Mouse (Mus musculus): ENCODE measurements around the gene Cntn5. TPM values are rescaled to one million over a fixed set of nuclear protein-coding genes. Genes with fewer than 3 reads are reported as not detected.

The Cntn5 gene
- total and polyA plus RNA-seq, 2 experiments from 2014 or later = 23.7 to 24.8 TPM

DNA sequence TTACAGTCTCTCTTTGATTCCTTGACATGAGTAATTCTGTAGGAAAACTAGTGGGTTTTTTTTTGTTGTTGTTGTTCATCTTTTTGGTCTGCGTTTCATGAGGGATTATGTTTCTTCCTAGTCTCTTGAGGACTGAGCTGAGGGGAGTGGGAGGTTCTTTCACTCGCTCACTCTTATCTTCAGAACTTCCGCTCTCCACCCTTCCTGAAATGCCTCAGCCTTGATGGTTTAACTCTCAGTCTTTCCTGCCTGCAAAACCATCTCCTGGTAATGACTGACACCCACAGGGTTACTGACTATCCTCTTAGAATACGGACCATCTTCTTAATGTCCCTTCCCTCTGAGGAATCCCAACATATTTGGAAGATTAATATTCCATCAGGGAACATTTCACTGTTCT, 382.0 kb downstream of the Cntn5 start:
- no peaks in the 10 kb centered on the region for H3K9me3 ChIP-seq (ENCODE audit: low read length)
- no peak overlapping the region for H3K9ac ChIP-seq (replicated peaks; ENCODE audit: low read length, poor library complexity, severe bottlenecking)
- TF ChIP-seq CTCF (IDR thresholded peaks at IDR 0.05) = no peak
- no peak for DNase-seq (ENCODE audit: low spot score)
- H3K4me2 ChIP-seq (ENCODE audit: low read depth, low read length, poor library complexity, severe bottlenecking) = no peak overlapping the region
- no peaks in the 10 kb centered on the region for H3K36me3 ChIP-seq (ENCODE audit: insufficient read depth, low read length)
- no peak overlapping the region for H3K27ac ChIP-seq (ENCODE audit: low read depth, low read length)
- H3K4me3 ChIP-seq (ENCODE audit: low read depth, low read length) = no peak overlapping the region
- 87% methylated on average over 4 of the region's 4 CpGs for WGBS
- ATAC-seq (ENCODE audit: low FRiP score) = no peak
- H3K4me1 ChIP-seq (ENCODE audit: insufficient read depth, low read length) = no peaks in the 10 kb centered on the region
- no peaks in the 10 kb centered on the region for H3K27me3 ChIP-seq (ENCODE audit: insufficient read depth, low read length)

DNA sequence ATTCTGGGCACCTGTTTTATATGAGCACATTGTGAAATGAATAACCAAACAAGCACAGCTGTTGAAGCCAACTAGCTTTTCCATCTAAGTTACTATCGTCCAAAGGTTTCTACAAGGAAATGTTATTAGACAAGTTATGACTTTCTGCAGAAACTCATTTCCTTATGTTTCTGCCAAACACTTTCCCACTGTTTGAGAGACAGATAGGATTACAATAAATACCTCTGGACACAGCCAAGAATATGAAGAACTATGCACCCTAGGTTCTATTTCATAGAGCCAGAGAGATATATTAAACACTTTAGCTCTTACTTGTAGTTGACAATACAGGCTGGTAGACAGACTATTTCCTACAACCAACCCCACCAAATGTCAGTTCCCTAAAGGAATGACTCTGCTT, 383.5 kb downstream of the Cntn5 start:
- WGBS = 93% methylated on average over 1 of the region's 1 CpGs
- no peak for TF ChIP-seq CTCF (IDR thresholded peaks at IDR 0.05)
- Histone ChIP-seq H3K27me3 (ENCODE audit: insufficient read depth, low read length) (no peaks in the 10 kb centered on the region), H3K9ac (replicated peaks; ENCODE audit: low read length, poor library complexity, severe bottlenecking) (no peak overlapping the region), H3K4me2 (ENCODE audit: low read depth, low read length, poor library complexity, severe bottlenecking) (no peak overlapping the region), H3K9me3 (ENCODE audit: low read length) (no peaks in the 10 kb centered on the region), H3K4me1 (ENCODE audit: insufficient read depth, low read length) (no peaks in the 10 kb centered on the region), H3K4me3 (ENCODE audit: low read depth, low read length) (no peak overlapping the region), H3K27ac (ENCODE audit: low read depth, low read length) (no peak overlapping the region), H3K36me3 (ENCODE audit: insufficient read depth, low read length) (no peaks in the 10 kb centered on the region)
- ATAC-seq (ENCODE audit: low FRiP score) (no peak), DNase-seq (ENCODE audit: low spot score) (no peak)

DNA sequence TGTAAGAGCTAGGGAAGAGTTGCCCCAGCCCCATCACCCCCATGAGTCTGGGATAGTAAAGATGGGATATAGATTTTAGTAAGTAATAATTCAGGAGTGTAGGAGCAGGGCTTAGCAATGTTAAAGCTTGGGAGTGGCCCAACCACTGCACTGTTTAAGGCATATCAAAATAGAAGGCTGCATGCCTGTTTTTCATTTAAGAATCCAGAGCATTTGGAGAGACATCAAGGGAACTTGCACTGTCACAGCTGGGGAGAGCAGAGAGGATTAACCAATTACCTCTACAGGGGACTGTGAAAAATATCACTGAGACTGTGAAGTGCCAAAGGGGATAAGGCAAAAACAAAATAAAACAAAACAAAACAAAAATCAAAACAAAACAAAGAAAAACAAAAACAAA, 412.3 kb downstream of the Cntn5 start:
- Histone ChIP-seq H3K27me3 (ENCODE audit: insufficient read depth, low read length) (no peaks in the 10 kb centered on the region), H3K4me1 (ENCODE audit: insufficient read depth, low read length) (no peaks in the 10 kb centered on the region), H3K27ac (ENCODE audit: low read depth, low read length) (no peak overlapping the region), H3K9ac (replicated peaks; ENCODE audit: low read length, poor library complexity, severe bottlenecking) (no peak overlapping the region), H3K4me2 (ENCODE audit: low read depth, low read length, poor library complexity, severe bottlenecking) (no peak overlapping the region), H3K9me3 (ENCODE audit: low read length) (no peaks in the 10 kb centered on the region), H3K36me3 (ENCODE audit: insufficient read depth, low read length) (no peaks in the 10 kb centered on the region), H3K4me3 (ENCODE audit: low read depth, low read length) (no peak overlapping the region)
- DNase-seq (ENCODE audit: low spot score) (no peak), ATAC-seq (ENCODE audit: low FRiP score) (no peak)
- no peak for TF ChIP-seq CTCF (IDR thresholded peaks at IDR 0.05)

DNA sequence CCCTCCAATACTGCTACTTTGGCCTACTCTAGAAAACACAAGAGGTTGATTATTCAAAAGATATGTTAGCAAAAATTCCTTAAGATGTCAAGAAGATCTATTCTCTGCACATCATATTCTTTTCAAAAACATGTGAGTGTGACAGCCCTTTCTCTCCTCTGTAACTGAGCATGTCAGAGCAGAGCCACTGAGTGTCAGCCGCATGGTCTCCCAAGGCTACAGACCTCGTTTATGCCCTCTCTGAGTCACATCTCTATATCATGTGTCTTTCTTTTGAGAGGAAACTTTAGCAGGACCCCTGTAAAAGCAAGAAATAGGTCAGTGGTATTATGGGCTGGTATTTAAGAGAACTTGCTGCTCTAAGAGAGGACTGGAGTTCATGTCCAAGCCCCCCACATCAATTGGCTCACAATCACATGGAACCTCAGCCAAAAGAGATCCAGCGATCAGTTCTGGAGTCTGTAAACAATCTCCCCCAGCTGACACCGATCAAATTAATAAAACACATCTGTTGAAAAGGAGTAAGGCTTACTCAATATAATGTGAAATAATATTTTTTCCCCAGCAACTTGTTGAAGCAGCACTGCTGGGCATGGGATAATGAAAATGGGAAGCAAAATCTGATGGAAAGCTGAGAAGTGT, 433.0 kb downstream of the Cntn5 start:
- no peak for ATAC-seq (ENCODE audit: low FRiP score)
- no peak overlapping the region for H3K4me2 ChIP-seq (ENCODE audit: low read depth, low read length, poor library complexity, severe bottlenecking)
- H3K27me3 ChIP-seq (ENCODE audit: insufficient read depth, low read length) = no peaks in the 10 kb centered on the region
- no peaks in the 10 kb centered on the region for H3K4me1 ChIP-seq (ENCODE audit: insufficient read depth, low read length)
- no peak overlapping the region for H3K9ac ChIP-seq (replicated peaks; ENCODE audit: low read length, poor library complexity, severe bottlenecking)
- H3K4me3 ChIP-seq (ENCODE audit: low read depth, low read length) = no peak overlapping the region
- DNase-seq (ENCODE audit: low spot score) = no peak
- H3K9me3 ChIP-seq (ENCODE audit: low read length) = no peaks in the 10 kb centered on the region
- no peaks in the 10 kb centered on the region for H3K36me3 ChIP-seq (ENCODE audit: insufficient read depth, low read length)
- H3K27ac ChIP-seq (ENCODE audit: low read depth, low read length) = no peak overlapping the region
- WGBS = 71% methylated on average over 4 of the region's 4 CpGs
- TF ChIP-seq CTCF (IDR thresholded peaks at IDR 0.05) = no peak

DNA sequence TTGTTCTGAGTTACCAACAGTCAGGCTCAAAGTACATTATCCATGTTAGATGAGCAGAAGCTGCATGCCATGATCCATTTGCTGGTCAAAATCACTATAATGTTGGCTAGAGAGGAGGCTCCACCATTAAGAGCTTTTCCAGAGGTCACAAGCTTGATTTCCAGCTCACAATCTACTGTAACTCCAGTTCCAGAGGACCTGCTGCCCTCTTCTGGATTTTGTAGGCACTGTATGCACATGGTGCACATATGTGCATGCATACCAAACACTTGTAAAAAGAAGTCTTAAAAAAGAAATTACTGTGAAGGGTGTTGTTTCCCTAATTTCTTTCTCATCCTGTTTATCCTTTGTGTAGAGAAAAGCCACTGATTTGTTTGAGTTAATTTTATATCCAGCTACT, 439.8 kb downstream of the Cntn5 start:
- no peak for TF ChIP-seq CTCF (IDR thresholded peaks at IDR 0.05)
- no peaks in the 10 kb centered on the region for H3K27me3 ChIP-seq (ENCODE audit: insufficient read depth, low read length)
- no peak overlapping the region for H3K27ac ChIP-seq (ENCODE audit: low read depth, low read length)
- no peak for ATAC-seq (ENCODE audit: low FRiP score)
- H3K9me3 ChIP-seq (ENCODE audit: low read length) = no peaks in the 10 kb centered on the region
- no peak overlapping the region for H3K4me3 ChIP-seq (ENCODE audit: low read depth, low read length)
- no peaks in the 10 kb centered on the region for H3K4me1 ChIP-seq (ENCODE audit: insufficient read depth, low read length)
- H3K4me2 ChIP-seq (ENCODE audit: low read depth, low read length, poor library complexity, severe bottlenecking) = no peak overlapping the region
- no peak overlapping the region for H3K9ac ChIP-seq (replicated peaks; ENCODE audit: low read length, poor library complexity, severe bottlenecking)
- no peak for DNase-seq (ENCODE audit: low spot score)
- no peaks in the 10 kb centered on the region for H3K36me3 ChIP-seq (ENCODE audit: insufficient read depth, low read length)

DNA sequence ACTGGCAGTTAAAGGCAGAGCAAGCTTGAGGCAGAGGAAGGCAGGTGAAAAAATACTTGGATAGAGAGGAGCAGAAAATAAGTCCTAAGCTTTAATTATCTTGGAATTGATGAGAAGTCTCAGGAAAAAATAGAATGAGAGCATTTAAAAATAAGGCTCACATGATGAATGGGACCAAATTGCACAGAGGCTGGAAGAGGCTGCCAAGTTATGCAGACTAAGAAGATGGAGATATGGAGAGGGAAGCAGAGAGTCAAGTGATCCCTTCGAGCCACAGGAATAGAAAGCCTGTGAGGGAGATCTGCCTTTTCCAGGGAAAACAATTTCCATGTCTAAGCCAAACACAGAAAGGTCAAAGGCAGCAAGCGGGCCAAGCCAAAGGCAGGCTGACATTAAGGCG, 446.7 kb downstream of the Cntn5 start:
- ATAC-seq (ENCODE audit: low FRiP score) (no peak), DNase-seq (ENCODE audit: low spot score) (no peak)
- Histone ChIP-seq H3K4me1 (ENCODE audit: insufficient read depth, low read length) (no peaks in the 10 kb centered on the region), H3K9ac (replicated peaks; ENCODE audit: low read length, poor library complexity, severe bottlenecking) (no peak overlapping the region), H3K9me3 (ENCODE audit: low read length) (no peaks in the 10 kb centered on the region), H3K27ac (ENCODE audit: low read depth, low read length) (no peak overlapping the region), H3K36me3 (ENCODE audit: insufficient read depth, low read length) (no peaks in the 10 kb centered on the region), H3K4me3 (ENCODE audit: low read depth, low read length) (no peak overlapping the region), H3K27me3 (ENCODE audit: insufficient read depth, low read length) (no peaks in the 10 kb centered on the region), H3K4me2 (ENCODE audit: low read depth, low read length, poor library complexity, severe bottlenecking) (no peak overlapping the region)
- TF ChIP-seq CTCF (IDR thresholded peaks at IDR 0.05) = no peak
- WGBS = 28% methylated on average over 3 of the region's 3 CpGs
